ENCODE assay signal across 12 mouse cellular contexts in the genomic region with DNA sequence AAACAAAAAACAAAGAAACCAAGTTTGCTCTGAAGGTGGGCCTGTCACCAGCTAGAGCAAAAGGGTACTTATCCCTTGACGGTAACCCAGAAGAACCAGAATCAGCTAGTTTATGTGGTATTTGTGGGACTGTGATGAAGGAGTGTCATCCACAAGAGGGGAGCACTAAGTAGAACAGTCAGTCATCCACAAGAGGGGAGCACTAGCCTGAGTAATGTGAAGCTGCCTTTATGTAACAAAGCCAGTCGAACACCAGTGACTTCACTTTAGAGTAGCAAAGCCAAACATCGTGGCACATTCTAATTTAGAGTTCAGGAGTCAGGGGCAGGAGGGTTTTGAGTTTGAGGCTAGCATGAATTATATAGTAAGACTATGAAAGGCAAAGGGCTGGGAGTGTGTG. TPM values are rescaled to one million over a fixed set of nuclear protein-coding genes. Genes with fewer than 3 reads are reported as not detected.
A peak's percentile ranks its signal among the peaks of the same experiment; 100 is the strongest.
DNase-seq lines count a peak whose midpoint lies in the region; ATAC-seq and TF ChIP-seq lines count a peak whose summit lies in the region.
"Had no signal": no experiment of that assay in that cellular context is flagged by ENCODE, and none has a peak within 500 bp of the region (broad histone marks: within the 10 kb centered on the region; RNA-seq: fewer than 3 reads in every experiment).

No protein-coding gene starts in this region.

- ATAC-seq in hindbrain, postnatal 0 days, result no peak
- no peak for ATAC-seq in hindbrain, embryonic 13.5 days (ENCODE audit: low FRiP score)
- no peak for ATAC-seq in kidney, embryonic 14.5 days (ENCODE audit: low FRiP score, low TSS enrichment)
- ATAC-seq in granulocyte monocyte progenitor cell, adult 5-6 weeks (replicated peaks; ENCODE audit: poor library complexity, severe bottlenecking), result no peak

- no peaks in the 10 kb centered on the region for H3K36me3 ChIP-seq in hindbrain, postnatal 0 days (ENCODE audit: insufficient read depth, low read length)
- no peaks in the 10 kb centered on the region for H3K36me3 ChIP-seq in hindbrain, embryonic 13.5 days
- H3K36me3 ChIP-seq in kidney, embryonic 14.5 days (ENCODE audit: control insufficient read depth, insufficient read depth, low read length), result no peaks in the 10 kb centered on the region
- H3K36me3 ChIP-seq: limb, embryonic 13.5 days had no signal

- H3K27ac ChIP-seq in hindbrain, postnatal 0 days, result no peak overlapping the region
- no peak overlapping the region for H3K27ac ChIP-seq in hindbrain, embryonic 13.5 days
- H3K27ac ChIP-seq in kidney, embryonic 14.5 days (ENCODE audit: low read depth, low read length), result peak overlapping the region; percentile 10; the same call in 1 of the 2 replicates
- H3K27ac ChIP-seq: limb, embryonic 13.5 days had no signal

- no peak overlapping the region for H3K4me2 ChIP-seq in hindbrain, postnatal 0 days (ENCODE audit: low read depth, low read length)
- H3K4me2 ChIP-seq in hindbrain, embryonic 13.5 days, result no peak overlapping the region
- H3K4me2 ChIP-seq in kidney, embryonic 14.5 days (replicated peaks; ENCODE audit: low read depth, low read length), result no peak overlapping the region
- H3K4me2 ChIP-seq: limb, embryonic 13.5 days had no signal

- H3K9me3 ChIP-seq in hindbrain, postnatal 0 days (ENCODE audit: low read length), result no peaks in the 10 kb centered on the region
- H3K9me3 ChIP-seq in hindbrain, embryonic 13.5 days, result no peaks in the 10 kb centered on the region
- H3K9me3 ChIP-seq in kidney, embryonic 14.5 days (ENCODE audit: control insufficient read depth, low read length), result no peaks in the 10 kb centered on the region
- H3K9me3 ChIP-seq: limb, embryonic 13.5 days had no signal

- DNase-seq in hindbrain, postnatal 0 days (ENCODE audit: low spot score), result peak; percentile 12
- DNase-seq in right cerebral cortex, adult 2 months (ENCODE audit: low spot score in 2 of 2), result peak; percentile 33 to 52
- DNase-seq in right cerebral cortex, postnatal 36 days (ENCODE audit: low spot score in 2 of 2), result no peak
- no peak for DNase-seq in gastrocnemius, adult 8-10 months (ENCODE audit: low spot score in 2 of 2)
- no peak for DNase-seq in thymus, postnatal 25 days
- DNase-seq: cerebellum, postnatal 36 days; thymus, postnatal 36 days had no signal

- WGBS in hindbrain, postnatal 0 days, result 72% methylated on average over 3 of the region's 3 CpGs
- 79% methylated on average over 3 of the region's 3 CpGs for WGBS in hindbrain, embryonic 13.5 days
- WGBS in kidney, embryonic 14.5 days, result 46% methylated on average over 3 of the region's 3 CpGs

- H3K4me3 ChIP-seq in hindbrain, postnatal 0 days (ENCODE audit: low read length), result no peak overlapping the region
- H3K4me3 ChIP-seq in hindbrain, embryonic 13.5 days, result no peak overlapping the region
- no peak overlapping the region for H3K4me3 ChIP-seq in kidney, embryonic 14.5 days (ENCODE audit: low read length)
- H3K4me3 ChIP-seq: limb, embryonic 13.5 days had no signal

- peak; percentile 50 for TF ChIP-seq CTCF in hindbrain, postnatal 0 days (IDR thresholded peaks at IDR 0.05; ENCODE audit: low read depth)

- no peak overlapping the region for H3K9ac ChIP-seq in hindbrain, postnatal 0 days (replicated peaks; ENCODE audit: low read length)
- no peak overlapping the region for H3K9ac ChIP-seq in hindbrain, embryonic 13.5 days
- H3K9ac ChIP-seq in kidney, embryonic 14.5 days (ENCODE audit: low read depth, low read length), result no peak overlapping the region
- H3K9ac ChIP-seq: limb, embryonic 13.5 days had no signal

- no peaks in the 10 kb centered on the region for H3K4me1 ChIP-seq in hindbrain, postnatal 0 days (ENCODE audit: insufficient read depth, low read length)
- peaks cover 6% of the 10 kb centered on the region for H3K4me1 ChIP-seq in hindbrain, embryonic 13.5 days (replicated peaks)
- peaks cover 18% of the 10 kb centered on the region for H3K4me1 ChIP-seq in kidney, embryonic 14.5 days (ENCODE audit: control insufficient read depth, insufficient read depth, low read length)

- H3K27me3 ChIP-seq in hindbrain, postnatal 0 days (ENCODE audit: insufficient read depth, low read length), result no peaks in the 10 kb centered on the region
- no peaks in the 10 kb centered on the region for H3K27me3 ChIP-seq in hindbrain, embryonic 13.5 days
- H3K27me3 ChIP-seq in kidney, embryonic 14.5 days (ENCODE audit: control insufficient read depth, insufficient read depth, low read length), result no peaks in the 10 kb centered on the region
- H3K27me3 ChIP-seq: limb, embryonic 13.5 days had no signal

RNA-seq across cellular contexts. Expression of gene Phxr2, which starts 40.3 kb away (rescaled TPM):
- not detected in 2 replicates for total RNA-seq in hindbrain, postnatal 0 days (2014; rRNA removed)
- polyA plus RNA-seq in hindbrain, postnatal 0 days (2015; fragmentation: Nextera tagmentation; extraction: Ambion mirVana), result not detected in 2 replicates
- polyA plus RNA-seq in hindbrain, embryonic 13.5 days (2015; fragmentation: Nextera tagmentation; extraction: Ambion mirVana), result not detected in 2 replicates
- polyA plus RNA-seq in kidney, embryonic 14.5 days (2014; fragmentation: Nextera tagmentation; extraction: Ambion mirVana), result 0.17 TPM in 1 of 2 replicates, not detected in the other
- not detected for total RNA-seq in gastrocnemius, adult 8-10 months (2022)
- total RNA-seq in granulocyte monocyte progenitor cell, adult 5-6 weeks (2014; fragmentation: Nextera tagmentation), result 0.49 TPM in 1 of 2 replicates, not detected in the other
- not detected in 2 replicates for total RNA-seq in granulocyte monocyte progenitor cell, adult 5-6 weeks (2017)
- polyA plus RNA-seq: heart, embryonic 14.5 days; limb, embryonic 13.5 days had no signal

RNA-seq across cellular contexts. Expression of gene Galnt4, which starts 58.4 kb away (rescaled TPM):
- total RNA-seq in hindbrain, postnatal 0 days (2014; rRNA removed), result 5.1 and 5.2 TPM in 2 replicates
- 3.3 and 3.4 TPM in 2 replicates for polyA plus RNA-seq in hindbrain, postnatal 0 days (2015; fragmentation: Nextera tagmentation; extraction: Ambion mirVana)
- 3.1 and 3.9 TPM in 2 replicates for polyA plus RNA-seq in hindbrain, embryonic 13.5 days (2015; fragmentation: Nextera tagmentation; extraction: Ambion mirVana)
- 5.4 and 12.4 TPM in 2 replicates for polyA plus RNA-seq in kidney, embryonic 14.5 days (2014; fragmentation: Nextera tagmentation; extraction: Ambion mirVana)
- total RNA-seq in gastrocnemius, adult 8-10 months (2022), result 1 to 10 TPM in 2 of 4 experiments, under 1 TPM in 2; 0.80 to 1.3 (median 1.1) TPM
- 6.5 and 8.3 TPM in 2 replicates for total RNA-seq in granulocyte monocyte progenitor cell, adult 5-6 weeks (2014; fragmentation: Nextera tagmentation)
- 12.2 and 14.5 TPM in 2 replicates for total RNA-seq in granulocyte monocyte progenitor cell, adult 5-6 weeks (2017)

RNA-seq across cellular contexts. Expression of gene Poc1b, which starts 59.6 kb away (rescaled TPM):
- total RNA-seq in hindbrain, postnatal 0 days (2014; rRNA removed), result 10.1 and 13.8 TPM in 2 replicates
- polyA plus RNA-seq in hindbrain, postnatal 0 days (2015; fragmentation: Nextera tagmentation; extraction: Ambion mirVana), result 9.7 and 11.0 TPM in 2 replicates
- 10.1 and 11.9 TPM in 2 replicates for polyA plus RNA-seq in hindbrain, embryonic 13.5 days (2015; fragmentation: Nextera tagmentation; extraction: Ambion mirVana)
- 18.1 and 28.9 TPM in 2 replicates for polyA plus RNA-seq in kidney, embryonic 14.5 days (2014; fragmentation: Nextera tagmentation; extraction: Ambion mirVana)
- 1 to 10 TPM; 2.4 to 5.5 (median 3.7) TPM for total RNA-seq in gastrocnemius, adult 8-10 months (2022)
- total RNA-seq in granulocyte monocyte progenitor cell, adult 5-6 weeks (2014; fragmentation: Nextera tagmentation), result 42.6 and 55.4 TPM in 2 replicates
- total RNA-seq in granulocyte monocyte progenitor cell, adult 5-6 weeks (2017), result 13.4 and 14.6 TPM in 2 replicates

Comparison
In these comparisons a context has a peak if more than half of its experiments do, and no peak if none do; other contexts are left out.
1. DNase-seq: peak in hindbrain, postnatal 0 days (single experiment) and right cerebral cortex, adult 2 months (2 of 2); none in right cerebral cortex, postnatal 36 days (0 of 2), gastrocnemius, adult 8-10 months (0 of 2) and thymus, postnatal 25 days (single experiment).